Mouse (Mus musculus) thymus, postnatal 10 days (tissue): ENCODE measurements around the gene Med17.
"Not testable (repeated sequence)": the region's sequence is repeated elsewhere in the genome, so short reads cannot be mapped to it uniquely, and the experiment has no call there.

Experiments used
- DNase-seq, 2 experiments: peaks; one replicate each; pipeline ENCODE4 v3.0.0; 2021; ENCODE audit warnings: low spot score in 2 of 2

Gene Med17

GRCm38 (mm10) chr9:15279649-15280490 is at the start of gene Med17:
Med17 (minus strand) TSS chr9:15279931.
- peak; percentile 86 to 87 for DNase-seq

- DNase-seq: no peak
Measured at GRCm38 (mm10) chr9:15318170-15318742, 38.5 kb upstream of the Med17 start.

- no peak for DNase-seq
Measured at GRCm38 (mm10) chr9:15317223-15318169, 37.8 kb upstream of the Med17 start.

GRCm38 (mm10) chr9:15316296-15316695 is 36.6 kb upstream of the Med17 start:
- not testable (repeated sequence) for DNase-seq

- DNase-seq: no peak
Measured at GRCm38 (mm10) chr9:15314619-15315018, 34.9 kb upstream of the Med17 start.

- no peak for DNase-seq
Measured at GRCm38 (mm10) chr9:15313633-15314032, 33.9 kb upstream of the Med17 start.

GRCm38 (mm10) chr9:15312054-15312735 is 32.5 kb upstream of the Med17 start:
- no peak for DNase-seq

GRCm38 (mm10) chr9:15310179-15310578 is 30.4 kb upstream of the Med17 start:
- no peak for DNase-seq

- DNase-seq: no peak
Measured at GRCm38 (mm10) chr9:15309425-15309824, 29.7 kb upstream of the Med17 start.

- no peak for DNase-seq
Measured at GRCm38 (mm10) chr9:15308254-15308653, 28.5 kb upstream of the Med17 start.

GRCm38 (mm10) chr9:15307257-15307656 is 27.5 kb upstream of the Med17 start:
- no peak for DNase-seq

GRCm38 (mm10) chr9:15306398-15307119 is 26.8 kb upstream of the Med17 start, which contains the start of gene 4931406C07Rik:
4931406C07Rik (minus strand) TSS chr9:15306448.
- DNase-seq: no peak

- DNase-seq: peak; percentile 97 to 99
Measured at GRCm38 (mm10) chr9:15305503-15306397, 26.0 kb upstream of the Med17 start, which contains the start of gene Taf1d. Taf1d (plus strand) TSS chr9:15306214.

GRCm38 (mm10) chr9:15302881-15303280 is 23.1 kb upstream of the Med17 start:
- no peak for DNase-seq

- not testable (repeated sequence) for DNase-seq
Measured at GRCm38 (mm10) chr9:15302006-15302405, 22.3 kb upstream of the Med17 start.

- no peak for DNase-seq
Measured at GRCm38 (mm10) chr9:15301399-15301798, 21.7 kb upstream of the Med17 start.

GRCm38 (mm10) chr9:15300056-15300455 is 20.3 kb upstream of the Med17 start:
- no peak for DNase-seq

- DNase-seq: no peak
Measured at GRCm38 (mm10) chr9:15298451-15298850, 18.7 kb upstream of the Med17 start.

- no peak for DNase-seq
Measured at GRCm38 (mm10) chr9:15297112-15297511, 17.4 kb upstream of the Med17 start.

- DNase-seq: no peak
Measured at GRCm38 (mm10) chr9:15289251-15289650, 9.5 kb upstream of the Med17 start.
